Mouse (Mus musculus): ENCODE measurements around the gene Gli2. TPM values are rescaled to one million over a fixed set of nuclear protein-coding genes. Genes with fewer than 3 reads are reported as not detected.

Gene Gli2
- total and polyA plus RNA-seq, 3 experiments, result 0.11 TPM; not detected in 2

DNA sequence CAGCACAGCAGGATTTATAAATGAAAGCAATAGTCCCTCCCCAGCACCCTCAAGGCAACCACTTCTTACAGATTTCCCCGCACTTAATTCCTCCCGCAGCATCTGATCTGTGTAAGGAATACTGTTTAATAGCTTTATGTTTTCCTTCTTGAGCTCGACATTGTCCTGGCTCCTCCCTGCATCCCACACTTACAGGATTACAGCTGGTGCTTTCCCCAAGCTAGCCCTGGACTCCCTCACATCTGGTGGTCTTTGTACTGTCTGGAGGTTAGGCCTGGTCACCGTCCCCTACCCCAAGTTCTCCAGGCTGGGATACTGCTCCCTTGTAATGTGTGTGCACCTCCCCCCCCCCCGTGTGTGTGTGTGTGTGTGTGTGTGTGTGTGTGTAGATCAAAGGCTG is 101.1 kb downstream of the Gli2 start:
- H3K9me3 ChIP-seq (replicated peaks), result peaks cover 92% of the 10 kb centered on the region
- H3K27me3 ChIP-seq (ENCODE audit: insufficient read depth, low read length), result no peaks in the 10 kb centered on the region
- no peaks in the 10 kb centered on the region for H3K4me1 ChIP-seq (ENCODE audit: insufficient read depth, low read depth, low read length)
- H3K36me3 ChIP-seq (replicated peaks), result no peaks in the 10 kb centered on the region
- H3K4me3 ChIP-seq (ENCODE audit: low read depth, low read length), result no peak overlapping the region
- ATAC-seq (ENCODE audit: extremely low read depth, insufficient number of reproducible peaks, low FRiP score, poor library complexity, severe bottlenecking) (no peak), DNase-seq (ENCODE audit: low spot score) (no peak)
- TF ChIP-seq CTCF (IDR thresholded peaks at IDR 0.05; ENCODE audit: low read depth, low read length) (no peak), GATA2 (IDR thresholded peaks at IDR 0.05; ENCODE audit: borderline replicate concordance, low read depth, low read length) (no peak)

DNA sequence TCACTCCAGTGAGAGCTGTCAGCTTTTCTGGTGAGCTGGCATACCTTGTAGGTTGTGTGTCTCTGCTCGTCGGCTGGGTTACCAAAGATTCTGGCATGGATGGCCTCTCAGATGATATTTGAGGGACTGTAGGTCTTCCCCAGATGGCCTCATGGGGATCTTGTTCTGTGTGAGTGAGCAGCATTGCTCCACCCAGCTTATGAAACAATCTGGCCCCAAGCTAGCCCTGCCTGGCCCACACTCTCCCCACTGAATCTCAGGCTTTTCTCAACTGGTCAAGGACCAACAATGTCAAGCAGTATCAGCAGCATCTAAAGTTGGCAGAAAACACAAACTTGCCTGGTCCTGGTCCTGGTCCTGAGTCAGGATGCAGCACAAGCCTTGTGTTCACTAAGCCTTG is 105.0 kb downstream of the Gli2 start:
- H3K9me3 ChIP-seq (replicated peaks), result peaks cover 92% of the 10 kb centered on the region
- no peak overlapping the region for H3K4me3 ChIP-seq (ENCODE audit: low read depth, low read length)
- TF ChIP-seq CTCF (IDR thresholded peaks at IDR 0.05; ENCODE audit: low read depth, low read length) (no peak), GATA2 (IDR thresholded peaks at IDR 0.05; ENCODE audit: borderline replicate concordance, low read depth, low read length) (no peak), POLR2AphosphoS5 (IDR thresholded peaks at IDR 0.05; ENCODE audit: insufficient replicate concordance, low read depth, low read length) (no peak)
- H3K4me1 ChIP-seq (ENCODE audit: insufficient read depth, low read depth, low read length), result no peaks in the 10 kb centered on the region
- ATAC-seq (ENCODE audit: extremely low read depth, insufficient number of reproducible peaks, low FRiP score, poor library complexity, severe bottlenecking) (no peak), DNase-seq (ENCODE audit: low spot score) (no peak)
- no peaks in the 10 kb centered on the region for H3K36me3 ChIP-seq (replicated peaks)
- no peaks in the 10 kb centered on the region for H3K27me3 ChIP-seq (ENCODE audit: insufficient read depth, low read length)

DNA sequence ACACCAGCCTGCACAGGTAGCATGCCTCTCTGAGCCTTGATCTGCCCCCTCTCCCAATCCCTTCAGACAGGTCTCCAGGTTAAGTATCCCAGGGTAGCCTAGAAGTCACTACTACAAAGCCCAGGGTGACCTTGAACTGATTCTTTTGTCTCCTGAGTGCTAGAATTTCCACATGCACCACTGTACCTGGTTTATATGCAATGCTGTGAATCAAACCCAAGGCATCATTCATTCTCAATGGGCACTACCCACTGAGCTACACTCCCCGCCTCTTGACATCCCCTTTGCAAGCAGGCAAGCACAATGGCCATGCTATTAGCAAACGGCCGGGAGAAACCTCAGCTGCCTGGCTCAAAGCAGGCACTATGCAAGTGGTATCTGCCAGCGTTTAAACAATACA is 106.2 kb downstream of the Gli2 start:
- no peak for DNase-seq (ENCODE audit: low spot score)
- ATAC-seq (ENCODE audit: extremely low read depth, insufficient number of reproducible peaks, low FRiP score, poor library complexity, severe bottlenecking), result no peak
- TF ChIP-seq POLR2AphosphoS5 (IDR thresholded peaks at IDR 0.05; ENCODE audit: insufficient replicate concordance, low read depth, low read length), result no peak
- no peak for TF ChIP-seq TAL1 (conservative IDR thresholded peaks at IDR 0.05; ENCODE audit: low read depth, low read length)
- no peak for TF ChIP-seq GATA1 (IDR thresholded peaks at IDR 0.05; ENCODE audit: borderline replicate concordance, low read length)
- TF ChIP-seq GATA2 (IDR thresholded peaks at IDR 0.05; ENCODE audit: borderline replicate concordance, low read depth, low read length), result no peak
- no peak for TF ChIP-seq CTCF (IDR thresholded peaks at IDR 0.05; ENCODE audit: low read depth, low read length)
- no peak overlapping the region for H3K4me3 ChIP-seq (ENCODE audit: low read depth, low read length)
- peaks cover 97% of the 10 kb centered on the region for H3K9me3 ChIP-seq (replicated peaks)
- H3K36me3 ChIP-seq (replicated peaks), result no peaks in the 10 kb centered on the region
- H3K4me1 ChIP-seq (ENCODE audit: insufficient read depth, low read depth, low read length), result no peaks in the 10 kb centered on the region
- H3K27me3 ChIP-seq (ENCODE audit: insufficient read depth, low read length), result no peaks in the 10 kb centered on the region

DNA sequence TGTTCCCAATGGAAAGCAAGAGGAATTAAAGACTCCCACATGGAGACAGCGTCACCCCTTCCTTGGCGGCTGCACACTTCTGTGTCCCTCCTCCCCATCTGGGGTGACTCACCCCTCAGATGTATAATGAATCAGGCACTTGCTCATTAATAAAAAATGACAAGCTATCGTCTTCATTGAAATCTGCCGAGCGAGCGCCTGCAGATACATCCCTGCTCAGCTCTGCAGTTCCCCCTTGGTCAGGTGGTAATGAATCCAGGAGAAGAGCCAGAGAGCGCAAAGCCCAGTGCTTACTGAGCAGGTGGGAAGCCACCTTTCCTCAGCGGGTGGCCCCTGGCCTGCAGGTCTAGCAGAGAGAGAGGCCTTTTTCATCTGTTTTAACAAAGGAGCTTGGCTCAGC is 112.1 kb downstream of the Gli2 start:
- TF ChIP-seq POLR2AphosphoS5 (IDR thresholded peaks at IDR 0.05; ENCODE audit: insufficient replicate concordance, low read depth, low read length) (no peak), CTCF (IDR thresholded peaks at IDR 0.05; ENCODE audit: low read depth, low read length) (no peak), TAL1 (conservative IDR thresholded peaks at IDR 0.05; ENCODE audit: low read depth, low read length) (no peak), GATA2 (IDR thresholded peaks at IDR 0.05; ENCODE audit: borderline replicate concordance, low read depth, low read length) (no peak), GATA1 (IDR thresholded peaks at IDR 0.05; ENCODE audit: borderline replicate concordance, low read length) (no peak)
- no peaks in the 10 kb centered on the region for H3K27me3 ChIP-seq (ENCODE audit: insufficient read depth, low read length)
- H3K4me1 ChIP-seq (ENCODE audit: insufficient read depth, low read depth, low read length), result no peaks in the 10 kb centered on the region
- DNase-seq (ENCODE audit: low spot score) (no peak), ATAC-seq (ENCODE audit: extremely low read depth, insufficient number of reproducible peaks, low FRiP score, poor library complexity, severe bottlenecking) (no peak)
- no peak overlapping the region for H3K4me3 ChIP-seq (ENCODE audit: low read depth, low read length)
- peaks cover 96% of the 10 kb centered on the region for H3K9me3 ChIP-seq (replicated peaks)
- H3K36me3 ChIP-seq (replicated peaks), result no peaks in the 10 kb centered on the region

DNA sequence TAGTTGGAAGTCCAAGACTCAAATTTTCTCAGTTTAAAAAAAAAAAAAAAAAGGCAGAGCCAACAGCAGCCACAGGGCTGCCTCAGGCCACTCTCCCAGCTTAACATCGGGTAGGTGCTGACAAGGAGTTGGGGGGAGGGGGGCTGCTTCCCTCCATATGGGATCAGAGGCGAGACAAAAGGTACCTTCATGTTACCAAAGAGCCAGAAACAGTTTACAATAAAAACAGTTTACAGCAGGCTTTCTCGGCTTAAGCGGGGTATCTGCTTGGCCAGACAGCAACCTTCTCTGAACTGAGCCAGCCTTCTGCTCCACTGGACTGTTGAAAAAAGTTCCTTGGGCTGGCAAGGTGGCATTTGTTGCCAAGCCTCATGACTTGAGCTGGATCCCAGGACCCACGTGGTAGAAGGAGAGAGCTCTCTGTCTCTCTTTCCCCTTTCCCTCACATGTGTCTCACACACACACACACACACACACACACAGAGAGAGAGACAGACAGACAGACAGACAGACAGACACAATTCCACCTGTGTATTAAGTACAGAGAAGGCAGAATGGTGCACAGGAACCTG is 113.1 kb downstream of the Gli2 start:
- no peaks in the 10 kb centered on the region for H3K4me1 ChIP-seq (ENCODE audit: insufficient read depth, low read depth, low read length)
- H3K4me3 ChIP-seq (ENCODE audit: low read depth, low read length), result no peak overlapping the region
- peaks cover 95% of the 10 kb centered on the region for H3K9me3 ChIP-seq (replicated peaks)
- ATAC-seq (ENCODE audit: extremely low read depth, insufficient number of reproducible peaks, low FRiP score, poor library complexity, severe bottlenecking), result no peak
- no peak for DNase-seq (ENCODE audit: low spot score)
- no peaks in the 10 kb centered on the region for H3K27me3 ChIP-seq (ENCODE audit: insufficient read depth, low read length)
- no peaks in the 10 kb centered on the region for H3K36me3 ChIP-seq (replicated peaks)
- no peak for TF ChIP-seq CTCF (IDR thresholded peaks at IDR 0.05; ENCODE audit: low read depth, low read length)
- TF ChIP-seq GATA2 (IDR thresholded peaks at IDR 0.05; ENCODE audit: borderline replicate concordance, low read depth, low read length), result no peak
- TF ChIP-seq POLR2AphosphoS5 (IDR thresholded peaks at IDR 0.05; ENCODE audit: insufficient replicate concordance, low read depth, low read length), result no peak
- no peak for TF ChIP-seq TAL1 (conservative IDR thresholded peaks at IDR 0.05; ENCODE audit: low read depth, low read length)
- no peak for TF ChIP-seq GATA1 (IDR thresholded peaks at IDR 0.05; ENCODE audit: borderline replicate concordance, low read length)

DNA sequence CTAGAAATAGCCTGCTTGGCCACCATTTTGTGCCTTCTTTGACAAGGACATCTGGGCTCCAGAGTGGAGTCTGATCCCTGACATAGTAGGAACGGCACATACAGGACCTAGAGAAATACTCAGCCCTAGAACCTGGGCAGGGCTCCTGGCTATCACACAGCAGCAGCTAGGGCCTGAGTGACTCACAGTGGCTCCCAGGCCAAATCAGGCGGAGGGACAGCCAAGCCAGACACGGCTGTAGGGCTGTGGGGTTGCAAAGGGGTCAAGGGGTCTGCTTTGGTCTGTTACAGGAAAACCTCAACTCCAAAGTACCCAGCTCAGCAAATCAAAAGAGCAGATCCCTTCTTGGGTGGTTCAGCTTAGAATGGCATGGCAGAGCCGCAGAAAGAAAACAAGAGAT is 115.2 kb downstream of the Gli2 start:
- Histone ChIP-seq H3K4me3 (ENCODE audit: low read depth, low read length) (no peak overlapping the region), H3K4me1 (ENCODE audit: insufficient read depth, low read depth, low read length) (no peaks in the 10 kb centered on the region), H3K36me3 (replicated peaks) (no peaks in the 10 kb centered on the region), H3K9me3 (replicated peaks) (peaks cover 91% of the 10 kb centered on the region), H3K27me3 (ENCODE audit: insufficient read depth, low read length) (no peaks in the 10 kb centered on the region)
- ATAC-seq (ENCODE audit: extremely low read depth, insufficient number of reproducible peaks, low FRiP score, poor library complexity, severe bottlenecking) (no peak), DNase-seq (ENCODE audit: low spot score) (no peak)
- TF ChIP-seq GATA2 (IDR thresholded peaks at IDR 0.05; ENCODE audit: borderline replicate concordance, low read depth, low read length), result no peak

DNA sequence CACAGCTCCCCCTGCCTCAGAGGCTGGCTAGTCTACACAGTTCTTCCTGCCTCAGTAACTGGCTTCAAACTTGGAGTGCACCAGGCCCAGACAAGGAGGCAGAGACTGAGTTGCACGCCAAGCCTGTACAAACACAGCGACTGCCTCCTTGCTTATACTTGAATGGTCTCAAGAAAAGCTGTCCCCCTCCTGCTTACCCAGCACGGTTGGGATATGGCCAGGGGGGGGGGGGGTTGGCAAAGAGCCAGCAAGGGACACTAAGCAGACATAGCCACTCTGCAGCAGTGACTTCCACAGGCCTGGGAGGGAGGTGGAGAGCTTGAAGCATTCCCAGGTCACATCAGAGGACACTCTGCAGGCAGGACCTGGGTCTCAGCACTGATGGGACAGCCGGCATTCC is 117.3 kb downstream of the Gli2 start:
- ATAC-seq (ENCODE audit: extremely low read depth, insufficient number of reproducible peaks, low FRiP score, poor library complexity, severe bottlenecking) (no peak), DNase-seq (ENCODE audit: low spot score) (no peak)
- Histone ChIP-seq H3K27me3 (ENCODE audit: insufficient read depth, low read length) (no peaks in the 10 kb centered on the region), H3K9me3 (replicated peaks) (peaks cover 88% of the 10 kb centered on the region), H3K4me1 (ENCODE audit: insufficient read depth, low read depth, low read length) (no peaks in the 10 kb centered on the region), H3K4me3 (ENCODE audit: low read depth, low read length) (no peak overlapping the region), H3K36me3 (replicated peaks) (no peaks in the 10 kb centered on the region)
- TF ChIP-seq GATA1 (IDR thresholded peaks at IDR 0.05; ENCODE audit: borderline replicate concordance, low read length) (no peak), CTCF (IDR thresholded peaks at IDR 0.05; ENCODE audit: low read depth, low read length) (no peak)
